Mouse (Mus musculus) left cerebral cortex, postnatal 4 days (tissue): Measurements from ENCODE around the gene 5830411N06Rik. TPM values are rescaled to one million over a fixed set of nuclear protein-coding genes. Genes with fewer than 3 reads are reported as not detected.

Source experiments
- DNase-seq: peaks from one replicate; pipeline ENCODE4 v3.0.0-alpha.2; 2022
- intact Hi-C: fragments of 180-260 bp; cut with DNase I; formaldehyde crosslinking; loops from one replicate; pipeline ENCODE4 v1.15.1; 2025
- total RNA-seq, 2 experiments: library from RNA; stranded (reverse); gene quantifications; 2 replicates each; pipeline ENCODE4 v1.2.3; 2021

5830411N06Rik gene
- total RNA-seq, 2 experiments from 2014 or later: not detected

- intact Hi-C loops: no loop called here
Observed at GRCm38 (mm10) chr7:140333717-140334116, 86.6 kb downstream of the 5830411N06Rik start, which contains the start of gene Olfr527. Olfr527 (plus strand) TSS chr7:140334017.

More at GRCm38 (mm10) chr7:140333717-140334116, 86.6 kb downstream of the 5830411N06Rik start, which contains the start of gene Olfr527:
- DNase-seq: no peak

Other genes with a start within 250 kb of the 5830411N06Rik start
- 10 to 100 TPM; 32.3 to 33.9 TPM for gene Zfp511, start 210.9 kb upstream of the 5830411N06Rik start, total RNA-seq
- 10 to 100 TPM; 55.1 to 58.0 TPM for gene Tubgcp2, start 210.6 kb upstream of the 5830411N06Rik start, total RNA-seq
- 1 to 10 TPM; 2.3 to 2.5 TPM for gene Msx3, start 198.2 kb upstream of the 5830411N06Rik start, total RNA-seq
- gene Caly, start 164.7 kb upstream of the 5830411N06Rik start, total RNA-seq: 100 to 1,000 TPM; 185 to 208 TPM
- not detected for gene Prap1, start 153.9 kb upstream of the 5830411N06Rik start, total RNA-seq
- 10 to 100 TPM; 10.4 to 15.3 TPM for gene Fuom, start 144.8 kb upstream of the 5830411N06Rik start, total RNA-seq
- 1 to 10 TPM; 6.1 to 6.8 TPM for gene Paox, start 131.5 kb upstream of the 5830411N06Rik start, total RNA-seq
- gene Echs1, start 130.8 kb upstream of the 5830411N06Rik start, total RNA-seq: 10 to 100 TPM; 55.1 to 59.6 TPM
- 10 to 100 TPM; 24.7 to 27.3 TPM for gene Mtg1, start 109.7 kb upstream of the 5830411N06Rik start, total RNA-seq
- gene Sprn, start 92.4 kb upstream of the 5830411N06Rik start, total RNA-seq: 10 to 100 TPM; 77.0 to 80.8 TPM
- not detected for gene Olfr522, start 82.5 kb upstream of the 5830411N06Rik start, total RNA-seq
- gene Olfr523, start 74.1 kb upstream of the 5830411N06Rik start, total RNA-seq: not detected
- not detected for gene Olfr524, start 41.3 kb upstream of the 5830411N06Rik start, total RNA-seq
- gene Cd163l1, start 29.0 kb upstream of the 5830411N06Rik start, total RNA-seq: under 1 TPM; 0.32 to 0.58 TPM
- gene Olfr525, start 73.6 kb downstream of the 5830411N06Rik start, total RNA-seq: not detected
- not detected for gene Olfr527, start 86.7 kb downstream of the 5830411N06Rik start, total RNA-seq
- gene Olfr60, start 114.4 kb downstream of the 5830411N06Rik start, total RNA-seq: not detected
- gene Olfr530, start 129.0 kb downstream of the 5830411N06Rik start, total RNA-seq: not detected
- gene Olfr531, start 155.6 kb downstream of the 5830411N06Rik start, total RNA-seq: not detected
- gene Olfr532, start 174.4 kb downstream of the 5830411N06Rik start, total RNA-seq: not detected
- gene Olfr533, start 216.1 kb downstream of the 5830411N06Rik start, total RNA-seq: not detected
- gene Olfr535, start 236.9 kb downstream of the 5830411N06Rik start, total RNA-seq: not detected